Mouse (Mus musculus): ENCODE data around the gene Hmgcl.

Gene Hmgcl

DNA sequence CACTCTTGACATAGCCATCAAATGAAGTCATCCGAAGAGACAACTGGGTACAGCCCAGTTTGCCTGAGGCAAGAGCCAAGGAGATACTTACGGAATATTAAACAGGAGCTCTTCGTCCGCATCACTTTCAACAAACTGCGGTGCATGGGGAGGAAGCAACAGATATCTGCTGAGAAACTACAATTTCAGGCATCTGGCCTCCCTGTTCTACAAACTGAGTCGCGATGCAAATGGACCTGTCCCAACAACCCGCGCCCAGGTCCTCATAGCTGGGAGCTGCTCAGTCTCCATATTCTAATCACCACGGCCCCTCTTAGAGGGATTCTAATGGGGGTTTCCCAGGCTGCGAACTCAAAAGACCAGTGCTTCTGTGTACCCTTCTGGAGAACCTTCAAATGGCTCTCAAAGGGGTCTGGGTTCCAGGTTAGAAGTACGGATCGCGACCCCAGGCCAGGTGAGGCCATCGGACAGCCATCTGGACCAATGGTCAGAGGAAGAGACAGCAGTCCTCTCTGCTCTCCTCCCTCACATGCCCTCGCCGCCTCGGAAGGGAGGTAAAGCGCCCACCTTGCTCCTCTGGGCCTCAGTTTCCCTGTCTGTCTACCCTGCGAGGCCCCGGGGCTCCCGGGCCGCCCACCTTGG, 40.2 kb downstream of the Hmgcl start:
- DNase-seq (ENCODE audit: low spot score): peak; percentile 37

DNA sequence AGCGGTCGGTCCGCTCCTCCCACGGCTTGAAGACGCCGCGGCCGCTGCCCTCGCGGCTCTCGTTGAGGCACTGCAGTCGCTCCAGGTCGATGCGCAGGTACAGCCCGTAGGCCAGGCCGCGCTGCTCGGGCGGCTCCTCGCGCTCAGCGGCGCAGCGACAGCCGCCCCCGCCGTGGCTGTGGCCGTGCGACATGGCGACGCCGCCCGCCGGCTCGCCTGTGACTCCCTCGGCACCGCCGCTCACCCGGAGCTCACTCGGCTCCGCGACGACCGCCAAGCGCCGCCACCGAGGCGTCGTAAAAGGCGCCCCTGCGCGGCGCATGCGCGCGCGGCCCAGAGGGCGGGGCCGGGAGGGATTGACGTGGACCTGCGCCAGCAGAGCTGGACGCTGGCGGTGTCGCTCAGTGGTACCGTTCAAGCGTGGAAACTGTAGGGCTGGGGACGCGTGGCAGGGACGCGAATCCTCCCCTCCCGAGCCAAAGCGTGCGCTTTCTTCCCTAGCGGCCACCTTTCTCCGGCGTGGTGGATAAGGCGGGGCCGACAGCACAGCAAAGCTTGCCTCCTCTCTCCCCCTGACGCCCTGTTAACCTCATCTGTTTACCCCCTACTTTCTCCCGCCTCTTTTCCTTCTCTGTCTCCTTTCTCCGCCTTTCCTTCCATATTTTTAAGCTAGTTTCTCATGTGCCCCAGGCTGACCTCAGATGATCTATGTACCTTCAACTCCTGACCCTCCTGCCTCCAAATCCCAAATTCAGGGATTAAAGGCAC, 40.9 kb downstream of the Hmgcl start, which contains the start of gene Pithd1:
Gene Pithd1, minus strand, starts transcription at position 322 of the 768 bp plus-strand sequence.
- DNase-seq (ENCODE audit: low spot score): peak; percentile 94

GRCm38 (mm10) chr4:135987714-135988113, 41.5 kb downstream of the Hmgcl start:
- DNase-seq (ENCODE audit: low spot score): no peak

- no peak for DNase-seq (ENCODE audit: low spot score)
Measured at GRCm38 (mm10) chr4:135993941-135994340, 47.7 kb downstream of the Hmgcl start.

- no peak for DNase-seq (ENCODE audit: low spot score)
Measured at GRCm38 (mm10) chr4:135995118-135995517, 48.9 kb downstream of the Hmgcl start.

- no peak for DNase-seq (ENCODE audit: low spot score)
Measured at GRCm38 (mm10) chr4:136004107-136004675, 57.9 kb downstream of the Hmgcl start.

DNA sequence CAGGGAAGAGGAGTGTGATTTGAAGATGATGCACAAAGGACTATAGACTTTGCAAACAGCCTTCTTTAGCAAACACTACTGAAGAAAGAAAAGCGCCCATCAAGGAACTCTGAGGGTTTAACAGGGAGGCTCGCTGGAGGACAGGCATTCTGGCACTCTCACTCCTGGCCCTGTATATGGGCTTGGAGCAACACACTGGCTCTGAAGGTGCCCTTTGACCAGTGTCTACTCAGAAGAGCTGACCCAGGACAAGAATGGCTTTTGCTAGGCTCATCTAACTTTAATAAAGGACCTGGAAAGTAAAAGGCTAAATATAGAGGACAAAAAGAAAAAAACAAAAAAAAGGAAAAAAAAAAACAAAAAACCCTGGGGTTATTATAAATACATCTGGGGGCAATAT, 58.7 kb downstream of the Hmgcl start:
- DNase-seq (ENCODE audit: low spot score): no peak

- no peak for DNase-seq (ENCODE audit: low spot score)
Measured at GRCm38 (mm10) chr4:136006821-136007220, 60.6 kb downstream of the Hmgcl start.

GRCm38 (mm10) chr4:136008782-136009447, 62.7 kb downstream of the Hmgcl start:
- no peak for DNase-seq (ENCODE audit: low spot score)

GRCm38 (mm10) chr4:136010586-136010985, 64.3 kb downstream of the Hmgcl start:
- no peak for DNase-seq (ENCODE audit: low spot score)

Measured in spleen, adult 12 weeks (tissue).